Mouse (Mus musculus): ENCODE data around the gene Nup107. TPM values are rescaled to one million over a fixed set of nuclear protein-coding genes. Genes with fewer than 3 reads are reported as not detected.

Gene Nup107
- total and polyA plus RNA-seq, 3 experiments, result 47.7 to 97.0 (median 82.0) TPM

GRCm38 (mm10) chr10:117803870-117804850 lies 11.7 kb upstream of the Nup107 start:
- DNase-seq (ENCODE audit: extremely low read depth), result no peak
- in situ Hi-C loops (cut with MboI; ENCODE audit: low pct_ligation_motif_present, low pct_unique_long_range_greater_than_20kb, low sequenced_read_pairs) (no loop called here), dilution Hi-C loops (cut with MboI; ENCODE audit: extremely low pct_ligation_motif_present, extremely low pct_unique_long_range_greater_than_20kb, low sequenced_read_pairs) (no loop called here)
- Histone ChIP-seq H3K9me3 (replicated peaks; ENCODE audit: low read length) (no peaks in the 10 kb centered on the region), H3K4me1 (ENCODE audit: control insufficient read depth in 1 of 2, insufficient read depth in 2 of 2) (peaks cover 0 to 19% of the 10 kb centered on the region in 2 experiments; a peak in 2 of 4 replicates), H3K27me3 (replicated peaks) (no peaks in the 10 kb centered on the region), H3K36me3 (replicated peaks in 1 of 2; ENCODE audit: control insufficient read depth in 1 of 2, insufficient read depth in 1 of 2, low read length in 1 of 2) (peaks cover 0 to 4% of the 10 kb centered on the region in 2 experiments), H3K4me3 (replicated peaks in 1 of 3; ENCODE audit: low read depth in 2 of 3, low read length in 2 of 3, poor library complexity in 1 of 3) (no peak overlapping the region), H3K4me2 (ENCODE audit: insufficient read depth, low read depth, poor library complexity, severe bottlenecking) (no peak overlapping the region), H3K79me2 (replicated peaks; ENCODE audit: control insufficient read depth, extremely low read depth, insufficient read depth, poor library complexity, severe bottlenecking) (no peaks in the 10 kb centered on the region), H3K9ac (ENCODE audit: insufficient read depth, low read depth) (no peak overlapping the region), H3K27ac (ENCODE audit: insufficient read depth, low read depth) (no peak overlapping the region)
- no peak for TF ChIP-seq MAZ (IDR thresholded peaks at IDR 0.05; ENCODE audit: low read depth, low read length)
- no peak for TF ChIP-seq IRF4 (IDR thresholded peaks at IDR 0.05; ENCODE audit: low read depth, low read length)

GRCm38 (mm10) chr10:117801886-117802285 lies 9.4 kb upstream of the Nup107 start:
- no peak overlapping the region for H3K27ac ChIP-seq (ENCODE audit: insufficient read depth, low read depth)
- H3K9ac ChIP-seq (ENCODE audit: insufficient read depth, low read depth), result no peak overlapping the region
- no peak overlapping the region for H3K4me2 ChIP-seq (ENCODE audit: insufficient read depth, low read depth, poor library complexity, severe bottlenecking)
- H3K4me1 ChIP-seq (ENCODE audit: control insufficient read depth in 1 of 2, insufficient read depth in 2 of 2), result peaks cover 0 to 4% of the 10 kb centered on the region in 2 experiments; a peak in 1 of 4 replicates
- no peak for TF ChIP-seq ETS1 (conservative IDR thresholded peaks at IDR 0.05; ENCODE audit: low read depth, low read length)
- no peak for TF ChIP-seq IRF4 (IDR thresholded peaks at IDR 0.05; ENCODE audit: low read depth, low read length)
- no peak for TF ChIP-seq USF2 (conservative IDR thresholded peaks at IDR 0.05; ENCODE audit: low read depth, low read length)
- no peaks in the 10 kb centered on the region for H3K9me3 ChIP-seq (replicated peaks; ENCODE audit: low read length)
- H3K79me2 ChIP-seq (replicated peaks; ENCODE audit: control insufficient read depth, extremely low read depth, insufficient read depth, poor library complexity, severe bottlenecking), result no peaks in the 10 kb centered on the region
- DNase-seq (ENCODE audit: extremely low read depth), result no peak
- H3K4me3 ChIP-seq (replicated peaks in 1 of 3; ENCODE audit: low read depth in 2 of 3, low read length in 2 of 3, poor library complexity in 1 of 3), result no peak overlapping the region
- H3K27me3 ChIP-seq (replicated peaks), result no peaks in the 10 kb centered on the region
- no peaks in the 10 kb centered on the region for H3K36me3 ChIP-seq (replicated peaks in 1 of 2; ENCODE audit: control insufficient read depth in 1 of 2, insufficient read depth in 1 of 2, low read length in 1 of 2)
- dilution Hi-C loops (cut with MboI; ENCODE audit: extremely low pct_ligation_motif_present, extremely low pct_unique_long_range_greater_than_20kb, low sequenced_read_pairs) (no loop called here), in situ Hi-C loops (cut with MboI; ENCODE audit: low pct_ligation_motif_present, low pct_unique_long_range_greater_than_20kb, low sequenced_read_pairs) (no loop called here)

- dilution Hi-C loops (cut with MboI; ENCODE audit: extremely low pct_ligation_motif_present, extremely low pct_unique_long_range_greater_than_20kb, low sequenced_read_pairs), result no loop called here
- no peak for DNase-seq (ENCODE audit: extremely low read depth)
- TF ChIP-seq RAD21 (IDR thresholded peaks at IDR 0.05; ENCODE audit: low read depth, low read length) (no peak), USF2 (conservative IDR thresholded peaks at IDR 0.05; ENCODE audit: low read depth, low read length) (no peak)
- H3K79me2 ChIP-seq (replicated peaks; ENCODE audit: control insufficient read depth, extremely low read depth, insufficient read depth, poor library complexity, severe bottlenecking), result no peaks in the 10 kb centered on the region
- in situ Hi-C loops (cut with MboI; ENCODE audit: low pct_ligation_motif_present, low pct_unique_long_range_greater_than_20kb, low sequenced_read_pairs), result no loop called here
- peaks cover 2% of the 10 kb centered on the region for H3K9me3 ChIP-seq (replicated peaks; ENCODE audit: low read length)
- H3K27me3 ChIP-seq (replicated peaks), result no peaks in the 10 kb centered on the region
- no peak overlapping the region for H3K4me3 ChIP-seq (replicated peaks in 1 of 3; ENCODE audit: low read depth in 2 of 3, low read length in 2 of 3, poor library complexity in 1 of 3)
- H3K27ac ChIP-seq (ENCODE audit: insufficient read depth, low read depth), result no peak overlapping the region
- no peaks in the 10 kb centered on the region for H3K36me3 ChIP-seq (replicated peaks in 1 of 2; ENCODE audit: control insufficient read depth in 1 of 2, insufficient read depth in 1 of 2, low read length in 1 of 2)
- no peak overlapping the region for H3K9ac ChIP-seq (ENCODE audit: insufficient read depth, low read depth)
- H3K4me2 ChIP-seq (ENCODE audit: insufficient read depth, low read depth, poor library complexity, severe bottlenecking), result no peak overlapping the region
- H3K4me1 ChIP-seq (ENCODE audit: control insufficient read depth in 1 of 2, insufficient read depth in 2 of 2), result peaks cover 0 to 4% of the 10 kb centered on the region in 2 experiments; a peak in 1 of 4 replicates
Observed at GRCm38 (mm10) chr10:117799806-117800205, 7.3 kb upstream of the Nup107 start.

Data from CH12.LX (cell line).